Mouse (Mus musculus) G1E-ER4 (cell line): ENCODE measurements around the gene Clps. TPM values are rescaled to one million over a fixed set of nuclear protein-coding genes. Genes with fewer than 3 reads are reported as not detected.

Source experiments
- GATA1 ChIP-seq: IDR thresholded peaks from one replicate; pipeline ENCODE4 v1.8.0; 2012; ENCODE audit warnings: low read length, inconsistent platforms
- polyA plus RNA-seq: library from polyadenylated mRNA; stranded (reverse); fragments of >175 nt; gene quantifications from 2 replicates; pipeline ENCODE4 v1.2.3, GENCODE M21; 2012

The Clps gene
- polyA plus RNA-seq, 1 experiment: not detected

DNA sequence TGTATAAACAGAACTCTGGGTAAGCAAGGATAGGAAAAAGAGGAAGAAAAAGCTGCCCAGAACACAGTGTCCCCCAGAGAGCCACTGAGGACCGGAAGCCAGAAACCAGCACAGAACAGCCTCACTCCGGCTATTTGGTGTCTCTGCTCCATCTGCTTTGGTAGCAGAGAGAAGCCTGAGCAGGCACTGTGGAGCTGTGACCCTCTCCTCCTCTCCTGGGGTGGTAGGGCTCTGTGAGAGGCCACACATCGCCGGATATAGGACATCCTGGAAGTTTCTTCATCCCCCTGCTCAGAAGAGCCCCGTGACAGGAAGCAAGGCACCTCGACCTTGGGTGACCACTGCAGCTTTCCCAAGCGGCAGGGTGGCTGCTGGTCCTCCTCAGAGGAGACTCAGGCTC, 46.7 kb downstream of the Clps start:
- no peak for TF ChIP-seq GATA1

DNA sequence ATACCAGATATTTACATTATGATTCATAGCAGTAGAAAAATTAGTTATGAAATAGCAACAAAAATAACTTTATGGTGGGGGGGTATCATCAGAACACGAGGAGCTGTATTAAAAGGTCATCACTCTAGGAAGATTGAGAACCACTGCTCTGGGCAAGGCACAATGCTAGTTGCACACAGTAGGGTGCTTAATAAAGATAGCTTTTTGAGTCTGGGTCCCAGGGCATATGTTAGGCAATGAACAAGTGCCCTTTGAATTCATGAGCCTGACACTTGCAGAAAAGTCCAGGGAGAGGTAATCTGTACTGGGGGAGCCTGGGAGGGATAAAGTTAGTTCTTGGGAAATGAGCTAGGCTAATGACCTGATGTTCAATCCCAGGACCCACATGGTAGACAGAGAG, 47.2 kb downstream of the Clps start:
- TF ChIP-seq GATA1: no peak

DNA sequence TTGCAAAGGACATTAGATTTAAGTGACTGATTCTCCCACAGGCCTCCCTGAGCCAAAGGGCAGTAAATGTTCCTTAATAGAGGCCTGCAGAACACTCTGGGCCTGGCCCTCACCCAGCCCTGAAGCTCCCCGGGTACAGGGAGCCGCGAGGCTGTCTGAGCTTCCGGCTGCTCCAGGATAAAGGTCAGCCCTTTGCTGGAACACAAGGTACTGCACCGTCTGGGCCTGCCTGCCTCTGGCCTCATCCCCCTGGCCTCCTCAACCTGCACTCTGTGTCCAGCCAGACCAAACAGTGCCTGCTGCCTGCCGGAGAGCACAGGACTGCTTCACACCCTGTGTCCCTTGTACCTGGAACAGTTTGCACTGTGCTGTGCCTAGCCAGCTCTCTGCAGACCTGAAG, 47.9 kb downstream of the Clps start:
- TF ChIP-seq GATA1: no peak

DNA sequence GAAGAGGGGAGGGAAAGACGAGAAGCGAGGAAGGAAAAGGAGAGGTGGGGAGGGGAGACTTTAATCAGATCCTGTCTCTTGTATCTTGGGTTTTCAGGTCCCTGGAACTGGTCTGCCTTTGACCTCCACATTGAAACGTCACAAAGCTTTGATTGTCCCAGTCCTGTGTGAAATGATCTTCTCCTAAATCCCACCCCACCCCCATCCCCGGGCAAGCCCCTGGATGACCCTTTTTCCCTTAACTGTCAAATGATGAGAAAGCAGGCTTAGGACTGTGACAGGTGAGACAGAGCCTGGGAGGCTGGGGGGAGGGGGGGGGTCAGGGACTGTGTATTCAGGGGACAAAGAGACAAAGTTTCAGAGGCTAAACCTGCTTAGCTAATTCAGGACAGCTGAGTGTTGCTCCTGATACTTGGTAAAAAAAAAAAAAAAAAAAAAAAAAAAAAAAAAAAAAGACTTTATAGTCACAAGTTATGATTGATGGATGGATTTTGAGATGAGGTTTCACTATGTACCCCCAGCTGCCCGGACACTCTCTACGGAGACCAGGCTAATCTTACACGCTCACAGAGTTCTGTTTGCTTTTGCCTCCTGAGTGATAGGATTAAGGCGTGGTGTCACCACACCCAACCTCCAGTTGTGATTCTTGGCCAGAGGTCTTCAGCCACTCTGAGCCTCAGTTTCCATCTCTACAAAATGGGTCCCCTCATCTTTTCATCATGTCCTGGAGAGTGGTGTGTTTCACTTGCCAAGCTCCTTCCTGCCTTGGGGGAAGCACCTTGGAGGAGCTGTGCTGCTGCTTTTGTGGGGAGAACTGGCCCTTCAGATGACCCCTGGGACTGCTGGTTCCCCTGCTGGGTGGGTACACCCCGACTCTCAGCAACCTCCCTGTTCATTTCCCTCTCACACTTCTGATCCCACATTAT, 48.7 kb downstream of the Clps start:
- no peak for TF ChIP-seq GATA1

DNA sequence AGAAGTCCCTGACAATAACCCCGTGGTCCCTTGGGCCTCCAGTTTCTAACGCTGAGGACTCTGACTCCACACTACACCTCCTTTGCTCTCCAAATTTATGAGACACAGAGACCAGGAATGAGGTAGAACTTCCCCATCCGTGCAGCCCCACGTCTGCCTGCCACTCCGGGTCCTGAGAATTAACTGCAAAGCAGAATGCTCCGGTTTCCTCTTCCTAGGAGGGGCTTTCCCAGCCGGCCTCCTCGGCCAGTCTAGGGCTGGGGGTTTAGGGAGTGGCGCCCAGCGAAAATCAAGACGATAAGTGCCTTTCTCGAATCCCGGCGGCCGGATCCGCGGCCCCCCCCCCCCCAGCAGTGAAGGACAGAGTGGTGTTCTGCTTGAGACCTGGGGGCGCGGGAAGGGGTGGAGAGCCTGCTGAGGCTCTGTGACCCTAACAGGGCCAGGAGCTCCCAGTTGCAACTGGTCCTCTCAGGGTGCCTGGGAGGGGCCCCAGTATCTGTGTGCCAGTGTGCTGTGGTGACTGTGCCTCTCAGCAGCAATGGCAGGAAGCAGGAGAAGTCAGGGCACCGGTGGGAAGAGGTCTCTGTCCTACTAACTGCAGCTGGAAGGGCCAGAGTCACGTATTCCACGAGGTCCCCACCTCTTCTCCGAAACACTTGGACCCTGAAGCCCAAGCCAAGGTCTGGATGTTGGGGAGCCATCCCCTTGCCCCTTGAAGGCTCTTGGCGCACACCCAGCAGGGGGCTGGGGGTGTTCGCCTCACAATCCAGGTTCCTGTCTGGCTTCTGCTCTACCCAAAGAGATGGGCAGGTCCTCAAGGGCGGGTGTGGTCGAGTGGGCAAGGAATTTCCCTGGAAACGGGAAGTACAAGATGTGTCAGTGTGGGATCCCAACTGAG, 49.9 kb downstream of the Clps start:
- TF ChIP-seq GATA1: no peak

Other genes with a start within 250 kb of the Clps start
- 119 and 121 TPM in 2 replicates for gene Fance, start 247.2 kb downstream of the Clps start, polyA plus RNA-seq
- gene Rpl10a, start 232.3 kb downstream of the Clps start, polyA plus RNA-seq: 5,540 and 6,446 TPM in 2 replicates
- gene Tead3, start 209.9 kb downstream of the Clps start, polyA plus RNA-seq: 4.6 and 4.7 TPM in 2 replicates
- gene Tulp1, start 195.5 kb downstream of the Clps start, polyA plus RNA-seq: 0.29 and 0.31 TPM in 2 replicates
- gene Fkbp5, start 43.2 kb downstream of the Clps start, polyA plus RNA-seq: 19.5 and 28.4 TPM in 2 replicates
- not detected in 2 replicates for gene Armc12, start 30.0 kb downstream of the Clps start, polyA plus RNA-seq
- gene Clpsl2, start 11.4 kb downstream of the Clps start, polyA plus RNA-seq: not detected in 2 replicates
- gene Lhfpl5, start 14.9 kb upstream of the Clps start, polyA plus RNA-seq: not detected in 2 replicates
- 46.2 and 97.6 TPM in 2 replicates for gene Srpk1, start 61.9 kb upstream of the Clps start, polyA plus RNA-seq
- 0.05 and 0.40 TPM in 2 replicates for gene Slc26a8, start 129.5 kb upstream of the Clps start, polyA plus RNA-seq
- 62.6 and 98.9 TPM in 2 replicates for gene Mapk14, start 130.6 kb upstream of the Clps start, polyA plus RNA-seq
- gene AC170998.1, start 165.3 kb upstream of the Clps start, polyA plus RNA-seq: 0.18 and 0.32 TPM in 2 replicates
- not detected in 2 replicates for gene Mapk13, start 208.5 kb upstream of the Clps start, polyA plus RNA-seq
- 25.0 and 27.6 TPM in 2 replicates for gene Brpf3, start 240.3 kb upstream of the Clps start, polyA plus RNA-seq